Mouse (Mus musculus) stomach, embryonic 14.5 days (tissue): Measurements from ENCODE around the gene Phospho2. TPM values are rescaled to one million over a fixed set of nuclear protein-coding genes. Genes with fewer than 3 reads are reported as not detected.

Experiments
- ATAC-seq: fragments of 200-750 bp; cut with Nextera tagmentation; 2 replicates; pipeline ENCODE4 v1.8.0; 2017; ENCODE audit warnings: low read depth, moderate TSS enrichment; ENCODE audit not compliant: insufficient number of reproducible peaks, insufficient read depth, low FRiP score
- H3K27ac ChIP-seq: fragments of 300-500 bp; sonication (generic); 2 replicates; pipeline ENCODE4 v1.5.1; 2014; ENCODE audit warnings: mild to moderate bottlenecking, low read length, moderate library complexity, mixed read lengths
- H3K27me3 ChIP-seq: fragments of 300-500 bp; sonication (generic); 2 replicates; pipeline ENCODE4 v1.6.1; 2014; ENCODE audit warnings: low read length, control low read depth, mixed read lengths; ENCODE audit not compliant: control insufficient read depth, insufficient read depth
- H3K36me3 ChIP-seq: fragments of 300-500 bp; sonication (generic); 2 replicates; pipeline ENCODE4 v1.6.1; 2014; ENCODE audit warnings: mild to moderate bottlenecking, control low read depth, low read length, moderate library complexity, mixed read lengths; ENCODE audit not compliant: control insufficient read depth, insufficient read depth
- H3K4me1 ChIP-seq: fragments of 300-500 bp; sonication (generic); 2 replicates; pipeline ENCODE4 v1.6.1; 2014; ENCODE audit warnings: low read length, control low read depth, mixed read lengths; ENCODE audit not compliant: control insufficient read depth, insufficient read depth
- H3K4me2 ChIP-seq: fragments of 300-500 bp; sonication (generic); replicated peaks from 2 replicates; pipeline ENCODE4 v1.6.1; 2014; ENCODE audit warnings: low read depth, low read length, control low read depth
- H3K4me3 ChIP-seq: fragments of 300-500 bp; sonication (generic); 2 replicates; pipeline ENCODE4 v1.5.1; 2014; ENCODE audit warnings: low read depth, low read length, control low read depth
- H3K9ac ChIP-seq: fragments of 300-500 bp; sonication (generic); replicated peaks from 2 replicates; pipeline ENCODE4 v1.6.1; 2014; ENCODE audit warnings: low read depth, mild to moderate bottlenecking, control low read depth, low read length, moderate library complexity, mixed read lengths
- H3K9me3 ChIP-seq: fragments of 300-500 bp; sonication (generic); 2 replicates; pipeline ENCODE4 v1.6.1; 2016; ENCODE audit warnings: low read depth, low read length, control low read depth; ENCODE audit not compliant: control insufficient read depth
- WGBS: fragments of 180-500 bp; shearing (Covaris S2); extraction: QIAGEN DNeasy Blood & Tissue Kit; methylation state at CpG from one replicate; pipeline ENCODE4 v1.1.7; 2014; 5-methylcytosine and 5-hydroxymethylcytosine counted together
- polyA plus RNA-seq: library from polyadenylated mRNA; unstranded; fragments of >200 nt; fragmentation: Nextera tagmentation; extraction: Ambion mirVana; gene quantifications from 2 replicates; pipeline ENCODE4 v1.2.1, GENCODE M21; 2014

The Phospho2 gene
- polyA plus RNA-seq = 21.8 and 24.8 TPM in 2 replicates

- Histone ChIP-seq H3K4me2 (peak within 1 kb of the TSS; percentile 78), H3K27me3 (no peaks in the 10 kb centered on the region), H3K27ac (peak within 1 kb of the TSS; percentile 71), H3K9ac (peak within 1 kb of the TSS; percentile 54), H3K36me3 (peaks cover 4% of the 10 kb centered on the region; the same call in 1 of the 2 replicates), H3K4me3 (peak within 1 kb of the TSS; percentile 64), H3K9me3 (no peaks in the 10 kb centered on the region), H3K4me1 (no peaks in the 10 kb centered on the region)
- 1% methylated on average over 48 of the region's 48 CpGs for WGBS
- ATAC-seq = peak; percentile 95
Observed at GRCm38 (mm10) chr2:69789429-69790069, at the start of gene Phospho2, which contains the start of gene Ccdc173. Gene Phospho2 (plus strand): TSS chr2:69789623. Gene Ccdc173 (minus strand): TSS chr2:69789575.

- H3K36me3 ChIP-seq = peaks cover 45% of the 10 kb centered on the region
- H3K9me3 ChIP-seq = no peaks in the 10 kb centered on the region
- H3K4me3 ChIP-seq = no peak overlapping the region
- H3K9ac ChIP-seq = no peak overlapping the region
- 84% methylated on average over 1 of the region's 1 CpGs for WGBS
- no peak overlapping the region for H3K27ac ChIP-seq
- H3K4me2 ChIP-seq = no peak overlapping the region
- no peak for ATAC-seq
- no peaks in the 10 kb centered on the region for H3K27me3 ChIP-seq
- H3K4me1 ChIP-seq = no peaks in the 10 kb centered on the region
Observed at GRCm38 (mm10) chr2:69745091-69745490, 44.3 kb upstream of the Phospho2 start.

- no peak overlapping the region for H3K27ac ChIP-seq
- no peaks in the 10 kb centered on the region for H3K4me1 ChIP-seq
- no peak for ATAC-seq
- H3K9ac ChIP-seq = no peak overlapping the region
- H3K36me3 ChIP-seq = no peaks in the 10 kb centered on the region
- H3K4me3 ChIP-seq = no peak overlapping the region
- no peaks in the 10 kb centered on the region for H3K27me3 ChIP-seq
- H3K9me3 ChIP-seq = no peaks in the 10 kb centered on the region
- 85% methylated on average over 5 of the region's 5 CpGs for WGBS
- no peak overlapping the region for H3K4me2 ChIP-seq
Observed at GRCm38 (mm10) chr2:69760980-69761379, 28.4 kb upstream of the Phospho2 start.

- no peak overlapping the region for H3K4me3 ChIP-seq
- no peaks in the 10 kb centered on the region for H3K36me3 ChIP-seq
- no peaks in the 10 kb centered on the region for H3K27me3 ChIP-seq
- WGBS = 94% methylated on average over 4 of the region's 4 CpGs
- no peak overlapping the region for H3K9ac ChIP-seq
- no peak overlapping the region for H3K4me2 ChIP-seq
- H3K27ac ChIP-seq = no peak overlapping the region
- H3K4me1 ChIP-seq = no peaks in the 10 kb centered on the region
- no peaks in the 10 kb centered on the region for H3K9me3 ChIP-seq
- ATAC-seq = no peak
Observed at GRCm38 (mm10) chr2:69763340-69763739, 26.1 kb upstream of the Phospho2 start.

GRCm38 (mm10) chr2:69764716-69765115 lies 24.7 kb upstream of the Phospho2 start:
- Histone ChIP-seq H3K4me1 (no peaks in the 10 kb centered on the region), H3K4me2 (no peak overlapping the region)
- WGBS = 73% methylated on average over 1 of the region's 1 CpGs

GRCm38 (mm10) chr2:69773331-69773730 lies 16.1 kb upstream of the Phospho2 start:
- H3K9me3 ChIP-seq = no peaks in the 10 kb centered on the region
- no peaks in the 10 kb centered on the region for H3K4me1 ChIP-seq
- H3K36me3 ChIP-seq = no peaks in the 10 kb centered on the region
- no peak overlapping the region for H3K4me2 ChIP-seq
- no peak overlapping the region for H3K4me3 ChIP-seq
- H3K27ac ChIP-seq = no peak overlapping the region
- 98% methylated on average over 3 of the region's 3 CpGs for WGBS
- no peaks in the 10 kb centered on the region for H3K27me3 ChIP-seq
- H3K9ac ChIP-seq = no peak overlapping the region
- ATAC-seq = no peak

More at GRCm38 (mm10) chr2:69764716-69765115, 24.7 kb upstream of the Phospho2 start:
- no peak overlapping the region for H3K9ac ChIP-seq
- no peaks in the 10 kb centered on the region for H3K9me3 ChIP-seq
- no peak overlapping the region for H3K4me3 ChIP-seq
- H3K27me3 ChIP-seq = no peaks in the 10 kb centered on the region
- no peaks in the 10 kb centered on the region for H3K36me3 ChIP-seq
- no peak for ATAC-seq
- no peak overlapping the region for H3K27ac ChIP-seq

GRCm38 (mm10) chr2:69777985-69778835 lies 11.2 kb upstream of the Phospho2 start:
- Histone ChIP-seq H3K36me3 (no peaks in the 10 kb centered on the region), H3K9ac (no peak overlapping the region), H3K27ac (no peak overlapping the region), H3K4me1 (no peaks in the 10 kb centered on the region), H3K27me3 (no peaks in the 10 kb centered on the region), H3K4me2 (no peak overlapping the region), H3K9me3 (no peaks in the 10 kb centered on the region), H3K4me3 (no peak overlapping the region)
- 69% methylated on average over 7 of the region's 7 CpGs for WGBS
- no peak for ATAC-seq

GRCm38 (mm10) chr2:69778836-69779177 lies 10.6 kb upstream of the Phospho2 start:
- no peak overlapping the region for H3K27ac ChIP-seq
- no peak overlapping the region for H3K4me3 ChIP-seq
- no peak overlapping the region for H3K4me2 ChIP-seq
- no peaks in the 10 kb centered on the region for H3K9me3 ChIP-seq
- ATAC-seq = no peak
- no peak overlapping the region for H3K9ac ChIP-seq
- 46% methylated on average over 5 of the region's 5 CpGs for WGBS
- H3K4me1 ChIP-seq = no peaks in the 10 kb centered on the region
- no peaks in the 10 kb centered on the region for H3K27me3 ChIP-seq
- H3K36me3 ChIP-seq = no peaks in the 10 kb centered on the region
